Mouse (Mus musculus) heart, embryonic 10.5 days (tissue): ENCODE data around the gene Gm28539. TPM values are rescaled to one million over a fixed set of nuclear protein-coding genes. Genes with fewer than 3 reads are reported as not detected.

Experiments used
- DNase-seq: peaks from one replicate; pipeline ENCODE4 v3.0.0-alpha.2; 2017; ENCODE audit warnings: low spot score
- H3K27ac ChIP-seq: fragments of 300-500 bp; sonication (generic); 2 replicates; pipeline ENCODE4 v1.5.1; 2016; ENCODE audit warnings: mild to moderate bottlenecking
- H3K27me3 ChIP-seq: fragments of 300-500 bp; sonication (generic); 2 replicates; pipeline ENCODE4 v1.6.1; 2016; ENCODE audit warnings: mild to moderate bottlenecking; ENCODE audit not compliant: poor library complexity, insufficient read depth, severe bottlenecking
- H3K36me3 ChIP-seq: fragments of 300-500 bp; sonication (generic); 2 replicates; pipeline ENCODE4 v1.6.1; 2016; ENCODE audit warnings: mild to moderate bottlenecking, moderate library complexity
- H3K4me1 ChIP-seq: fragments of 300-500 bp; sonication (generic); 2 replicates; pipeline ENCODE4 v1.6.1; 2016; ENCODE audit warnings: mild to moderate bottlenecking
- H3K4me3 ChIP-seq: fragments of 300-500 bp; sonication (generic); 2 replicates; pipeline ENCODE4 v1.5.1; 2016; ENCODE audit warnings: mild to moderate bottlenecking, moderate library complexity
- H3K9me3 ChIP-seq: fragments of 300-500 bp; sonication (generic); 2 replicates; pipeline ENCODE4 v1.6.1; 2016; ENCODE audit warnings: mild to moderate bottlenecking, moderate library complexity
- WGBS: fragments of 180-500 bp; shearing (Covaris S2); methylation state at CpG from one replicate; pipeline ENCODE4 v1.1.7; 2016; 5-methylcytosine and 5-hydroxymethylcytosine counted together
- polyA plus RNA-seq: library from polyadenylated mRNA; unstranded; fragments of >200 nt; fragmentation: Nextera tagmentation; extraction: Ambion mirVana; gene quantifications from 2 replicates; pipeline ENCODE4 v1.2.1, GENCODE M21; 2016

Gene Gm28539
- polyA plus RNA-seq, result not detected in 2 replicates

DNA sequence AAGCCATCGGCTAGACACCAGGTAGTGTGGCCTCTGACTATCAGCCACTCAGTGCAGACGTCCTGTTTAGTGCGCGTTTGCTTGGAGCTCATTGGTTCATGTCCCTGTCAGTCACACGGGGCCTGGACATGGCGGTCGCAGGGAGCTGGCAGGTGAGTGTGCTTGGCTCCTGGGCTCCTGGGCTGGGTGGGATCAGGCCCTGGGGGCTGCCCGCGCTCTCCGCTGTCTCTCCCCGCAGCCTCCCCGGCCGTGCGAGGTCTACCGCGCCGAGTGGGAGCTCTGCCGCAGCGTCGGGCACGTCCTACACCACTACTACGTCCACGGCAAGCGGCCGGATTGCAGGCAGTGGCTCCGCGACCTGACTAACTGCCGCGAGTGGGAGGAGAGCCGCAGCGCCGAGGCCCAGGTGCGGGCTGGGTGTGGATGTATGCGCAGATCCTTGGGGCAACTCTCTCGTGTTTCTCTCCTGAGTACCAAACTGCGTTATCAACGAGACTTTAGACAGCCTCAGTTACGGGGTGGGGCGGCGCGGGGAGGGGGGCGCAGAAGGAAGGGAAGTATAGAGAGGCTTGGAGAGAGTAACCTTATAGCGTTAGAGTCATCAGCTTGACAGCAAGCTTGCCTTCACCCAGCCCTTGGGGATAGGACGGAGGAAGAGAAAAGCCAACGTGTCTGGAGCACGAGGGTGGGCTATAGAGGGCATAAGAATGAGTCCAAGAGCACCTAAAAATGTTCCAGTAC lies at the start of gene Gm28539, which contains the start of gene 2510002D24Rik:
Gm28539 (plus strand) TSS at position 117 of the 741 bp plus-strand sequence.
2510002D24Rik (plus strand) TSS at position 111 of the 741 bp plus-strand sequence.
- H3K4me3 ChIP-seq, result peak within 1 kb of the TSS; percentile 85
- H3K27me3 ChIP-seq, result no peaks in the 10 kb centered on the region
- WGBS, result 2% methylated on average over 46 of the region's 46 CpGs
- H3K9me3 ChIP-seq, result no peaks in the 10 kb centered on the region
- no peaks in the 10 kb centered on the region for H3K4me1 ChIP-seq
- peaks cover 56% of the 10 kb centered on the region for H3K36me3 ChIP-seq
- H3K27ac ChIP-seq, result peak within 1 kb of the TSS; percentile 93
- DNase-seq, result peak; percentile 96

DNA sequence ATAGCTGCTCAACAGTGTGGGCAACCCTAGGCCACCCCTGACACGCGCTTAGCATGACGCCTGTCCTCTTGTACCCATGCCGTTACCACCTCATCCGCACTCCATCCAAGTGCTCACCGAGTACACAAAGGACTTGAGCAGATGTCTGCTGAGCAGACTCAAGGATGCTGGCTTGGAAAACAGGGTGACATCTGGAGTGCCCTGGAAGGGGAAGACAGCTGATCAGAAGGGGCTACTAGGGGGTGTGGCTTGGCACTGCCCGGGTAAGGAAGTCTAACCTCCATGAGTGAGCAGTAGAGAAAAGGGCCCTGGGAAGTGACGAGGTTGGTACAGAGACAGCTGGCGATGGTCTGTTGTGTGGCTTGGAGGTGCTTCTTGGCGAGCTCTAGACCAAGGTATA lies 49.7 kb upstream of the Gm28539 start:
- WGBS, result 88% methylated on average over 10 of the region's 10 CpGs
- H3K36me3 ChIP-seq, result peaks cover 87% of the 10 kb centered on the region
- no peaks in the 10 kb centered on the region for H3K4me1 ChIP-seq
- no peaks in the 10 kb centered on the region for H3K9me3 ChIP-seq
- no peaks in the 10 kb centered on the region for H3K27me3 ChIP-seq
- no peak for DNase-seq
- H3K4me3 ChIP-seq, result no peak overlapping the region
- no peak overlapping the region for H3K27ac ChIP-seq

- Histone ChIP-seq H3K4me3 (no peak overlapping the region), H3K27me3 (no peaks in the 10 kb centered on the region), H3K36me3 (peaks cover 86% of the 10 kb centered on the region), H3K27ac (no peak overlapping the region), H3K4me1 (no peaks in the 10 kb centered on the region), H3K9me3 (no peaks in the 10 kb centered on the region)
- DNase-seq, result no peak
- WGBS, result 82% methylated on average over 10 of the region's 10 CpGs
Measured at GRCm38 (mm10) chr16:18788627-18789406, 47.6 kb upstream of the Gm28539 start.

DNA sequence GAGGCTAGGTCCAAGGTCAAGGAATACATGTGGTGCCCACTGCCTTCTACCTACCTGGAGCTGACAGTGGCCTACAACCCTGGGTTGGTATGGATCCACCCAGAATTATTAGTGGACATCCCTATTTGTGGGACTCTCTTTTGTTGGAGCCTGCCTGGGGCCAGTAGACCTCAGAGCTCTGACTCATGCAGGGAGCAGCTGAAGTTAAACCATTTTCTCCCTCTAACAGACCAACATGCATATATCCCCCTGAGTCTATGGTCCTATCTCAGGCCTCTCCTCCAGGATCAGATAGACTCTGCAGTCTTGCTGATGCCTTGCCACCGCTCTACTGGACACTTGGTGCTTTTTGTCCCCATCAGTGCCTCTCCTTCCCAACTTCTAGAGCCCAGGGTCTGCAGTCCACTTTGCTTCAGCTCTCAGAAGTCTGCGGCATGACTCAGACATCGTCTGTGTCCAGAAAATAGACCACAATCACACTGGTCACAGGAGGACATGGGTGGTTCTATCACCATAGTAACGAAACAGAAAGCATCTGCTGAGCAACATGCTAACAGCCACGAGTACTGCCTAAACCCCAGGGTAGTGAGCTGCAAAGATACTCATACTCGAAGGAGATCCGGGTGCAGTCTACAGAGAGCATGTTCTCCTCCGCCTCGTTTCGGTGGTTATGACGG lies 41.0 kb upstream of the Gm28539 start:
- Histone ChIP-seq H3K36me3 (peaks cover 94% of the 10 kb centered on the region), H3K9me3 (no peaks in the 10 kb centered on the region), H3K4me1 (no peaks in the 10 kb centered on the region), H3K4me3 (no peak overlapping the region), H3K27me3 (no peaks in the 10 kb centered on the region), H3K27ac (no peak overlapping the region)
- 90% methylated on average over 11 of the region's 11 CpGs for WGBS
- DNase-seq, result no peak

GRCm38 (mm10) chr16:18796645-18797044 lies 39.7 kb upstream of the Gm28539 start:
- 83% methylated on average over 7 of the region's 7 CpGs for WGBS

DNA sequence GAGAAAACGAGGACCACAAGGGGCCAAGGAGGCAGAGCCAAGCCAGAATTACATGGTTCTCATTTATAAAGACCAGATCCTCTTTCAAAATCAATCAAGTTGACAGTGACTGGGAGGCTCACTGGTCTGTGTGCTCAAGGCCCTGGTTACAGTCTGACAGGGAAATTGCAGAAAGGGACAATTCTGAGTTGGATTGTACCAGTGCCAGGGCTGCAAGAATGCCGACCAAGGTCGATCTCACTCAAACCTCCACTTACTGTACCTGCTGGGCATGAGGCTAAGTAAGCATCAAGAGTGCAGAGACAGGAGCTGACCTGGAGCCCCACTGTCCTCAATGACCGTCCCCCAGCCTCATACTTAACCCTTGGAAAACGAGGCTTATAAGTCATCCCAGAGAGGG lies 38.2 kb upstream of the Gm28539 start:
- H3K4me1 ChIP-seq, result no peaks in the 10 kb centered on the region
- no peak overlapping the region for H3K4me3 ChIP-seq
- DNase-seq, result no peak
- peaks cover 87% of the 10 kb centered on the region for H3K36me3 ChIP-seq
- no peaks in the 10 kb centered on the region for H3K9me3 ChIP-seq
- no peak overlapping the region for H3K27ac ChIP-seq
- no peaks in the 10 kb centered on the region for H3K27me3 ChIP-seq
- 87% methylated on average over 5 of the region's 5 CpGs for WGBS

More at GRCm38 (mm10) chr16:18796645-18797044, 39.7 kb upstream of the Gm28539 start:
- no peaks in the 10 kb centered on the region for H3K9me3 ChIP-seq
- H3K4me1 ChIP-seq, result no peaks in the 10 kb centered on the region
- H3K27ac ChIP-seq, result no peak overlapping the region
- no peak overlapping the region for H3K4me3 ChIP-seq
- DNase-seq, result no peak
- no peaks in the 10 kb centered on the region for H3K27me3 ChIP-seq
- H3K36me3 ChIP-seq, result peaks cover 94% of the 10 kb centered on the region

GRCm38 (mm10) chr16:18798841-18799240 lies 37.5 kb upstream of the Gm28539 start:
- Histone ChIP-seq H3K4me3 (no peak overlapping the region), H3K27me3 (no peaks in the 10 kb centered on the region), H3K4me1 (no peaks in the 10 kb centered on the region), H3K9me3 (no peaks in the 10 kb centered on the region), H3K36me3 (peaks cover 83% of the 10 kb centered on the region), H3K27ac (no peak overlapping the region)
- 73% methylated on average over 2 of the region's 2 CpGs for WGBS
- DNase-seq, result no peak

DNA sequence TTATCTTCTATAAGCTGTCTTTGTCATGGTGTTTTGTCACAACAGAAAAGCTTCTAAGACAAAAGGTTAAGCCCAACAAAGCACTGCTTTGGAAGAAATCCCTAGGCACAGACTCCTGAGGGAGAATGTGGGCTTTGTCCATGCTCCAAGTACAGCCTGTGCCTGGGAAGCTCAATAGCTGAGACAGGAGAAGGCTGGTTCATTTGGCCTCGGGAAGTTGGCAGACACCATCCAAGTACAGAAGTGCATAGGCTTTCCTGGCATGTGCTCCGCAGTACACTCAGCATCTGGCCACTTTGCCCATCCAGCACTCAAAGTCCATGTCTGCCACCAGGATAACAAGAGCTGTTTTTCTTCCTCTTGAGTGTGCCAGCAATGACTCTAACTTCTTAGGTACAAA lies 30.6 kb upstream of the Gm28539 start:
- Histone ChIP-seq H3K27ac (no peak overlapping the region), H3K4me1 (peaks cover 2% of the 10 kb centered on the region; the same call in 1 of the 2 replicates), H3K9me3 (no peaks in the 10 kb centered on the region), H3K27me3 (no peaks in the 10 kb centered on the region), H3K4me3 (no peak overlapping the region), H3K36me3 (peaks cover 76% of the 10 kb centered on the region)
- 94% methylated on average over 2 of the region's 2 CpGs for WGBS
- no peak for DNase-seq

DNA sequence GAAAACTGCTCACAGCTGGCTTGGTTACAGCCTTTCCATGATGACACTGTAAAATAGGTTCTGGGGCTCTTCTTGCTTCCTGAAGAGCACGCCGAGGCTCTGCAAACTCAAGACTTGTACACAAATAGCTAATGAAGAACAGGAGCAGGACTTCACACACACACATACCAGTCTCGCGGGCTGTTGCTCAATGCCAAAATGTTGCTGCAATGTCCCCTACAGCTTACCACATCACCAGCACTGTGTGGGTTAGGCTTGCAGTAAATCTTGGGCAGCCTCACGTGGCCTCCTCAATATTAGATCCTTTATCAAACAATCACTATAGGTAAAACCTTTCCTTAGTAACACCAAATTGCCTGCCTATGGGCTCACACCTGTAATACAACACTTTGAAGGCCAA lies 27.4 kb upstream of the Gm28539 start:
- no peak for DNase-seq
- Histone ChIP-seq H3K36me3 (peaks cover 58% of the 10 kb centered on the region), H3K27me3 (no peaks in the 10 kb centered on the region), H3K4me1 (peaks cover 14% of the 10 kb centered on the region), H3K9me3 (no peaks in the 10 kb centered on the region), H3K27ac (no peak overlapping the region), H3K4me3 (no peak overlapping the region)
- WGBS, result 94% methylated on average over 5 of the region's 5 CpGs

DNA sequence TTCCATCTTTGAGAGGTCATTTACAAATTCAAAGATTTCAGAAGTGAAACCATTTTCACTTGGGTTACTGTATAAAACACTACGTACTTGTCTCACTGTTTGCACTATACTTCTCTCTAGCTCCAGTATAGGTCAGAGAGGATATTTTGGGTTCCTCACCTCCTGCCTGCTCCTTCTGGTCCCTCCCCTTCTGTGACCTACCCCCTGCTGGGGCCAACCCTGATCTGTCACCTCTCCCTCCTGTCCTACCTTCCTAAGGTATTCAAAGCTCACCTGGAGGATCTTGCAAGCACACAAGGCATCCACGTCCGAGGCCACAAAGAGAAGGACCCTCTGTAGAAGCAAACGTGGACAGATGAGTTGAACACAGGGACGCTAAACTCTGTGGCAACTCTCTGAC lies 25.4 kb upstream of the Gm28539 start:
- Histone ChIP-seq H3K27ac (peak overlapping the region; percentile 89), H3K4me3 (peak overlapping the region; percentile 85), H3K27me3 (no peaks in the 10 kb centered on the region), H3K9me3 (no peaks in the 10 kb centered on the region), H3K36me3 (peaks cover 56% of the 10 kb centered on the region), H3K4me1 (peaks cover 14% of the 10 kb centered on the region)
- WGBS, result 6% methylated on average over 5 of the region's 5 CpGs
- DNase-seq, result no peak

DNA sequence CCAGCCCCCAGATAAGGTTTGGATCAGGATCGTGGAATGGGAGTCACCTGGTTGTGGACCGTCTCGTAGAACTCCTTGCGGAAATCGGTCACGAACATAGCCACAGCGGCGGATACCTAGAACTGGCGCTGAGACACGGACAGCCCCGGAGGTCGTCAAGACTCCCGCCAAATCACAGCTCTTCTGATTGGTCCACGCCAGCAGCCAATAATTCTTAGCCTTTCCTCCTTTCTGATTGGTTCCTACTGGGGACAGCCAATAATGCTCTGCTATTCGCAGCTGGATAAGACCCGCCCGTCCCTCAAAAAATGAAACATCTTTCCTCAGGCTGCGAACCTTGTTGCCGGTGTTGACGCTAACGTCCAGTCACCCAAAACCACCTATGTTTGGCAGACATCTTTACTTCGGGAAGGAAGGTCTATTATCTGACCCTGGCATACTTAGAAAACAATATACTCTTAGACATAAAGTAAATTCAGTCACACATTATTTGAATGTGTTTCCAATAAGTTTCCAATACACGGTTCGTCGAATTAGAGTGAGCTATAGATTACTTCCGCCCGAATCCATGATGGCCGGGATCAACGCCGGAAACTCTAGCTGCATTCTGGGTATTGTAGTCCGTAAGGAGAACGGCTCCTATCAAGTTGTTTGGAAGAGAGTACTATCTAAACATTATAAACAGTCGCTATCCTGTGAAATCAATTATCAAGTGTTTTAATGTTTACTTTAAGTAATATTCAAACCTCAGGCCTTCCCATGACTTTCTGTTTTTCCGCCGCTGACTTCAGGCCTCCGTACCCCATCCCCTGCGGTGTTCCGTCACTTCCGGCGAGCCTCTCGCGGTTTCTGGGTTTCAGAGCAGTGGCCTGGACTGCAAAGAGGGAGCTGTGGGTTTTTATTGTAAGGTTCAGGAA lies 24.7 kb upstream of the Gm28539 start, which contains the start of the genes Ufd1 and Cdc45:
Ufd1 (plus strand) TSS at position 312 of the 917 bp plus-strand sequence.
Cdc45 (minus strand) TSS at position 520 of the 917 bp plus-strand sequence.
- WGBS, result under 1% methylated on average over 42 of the region's 42 CpGs
- Histone ChIP-seq H3K4me3 (peak within 1 kb of the TSS; percentile 85), H3K27me3 (no peaks in the 10 kb centered on the region), H3K36me3 (peaks cover 56% of the 10 kb centered on the region), H3K27ac (peak within 1 kb of the TSS; percentile 89), H3K4me1 (peaks cover 14% of the 10 kb centered on the region), H3K9me3 (no peaks in the 10 kb centered on the region)
- DNase-seq, result peak; percentile 96

DNA sequence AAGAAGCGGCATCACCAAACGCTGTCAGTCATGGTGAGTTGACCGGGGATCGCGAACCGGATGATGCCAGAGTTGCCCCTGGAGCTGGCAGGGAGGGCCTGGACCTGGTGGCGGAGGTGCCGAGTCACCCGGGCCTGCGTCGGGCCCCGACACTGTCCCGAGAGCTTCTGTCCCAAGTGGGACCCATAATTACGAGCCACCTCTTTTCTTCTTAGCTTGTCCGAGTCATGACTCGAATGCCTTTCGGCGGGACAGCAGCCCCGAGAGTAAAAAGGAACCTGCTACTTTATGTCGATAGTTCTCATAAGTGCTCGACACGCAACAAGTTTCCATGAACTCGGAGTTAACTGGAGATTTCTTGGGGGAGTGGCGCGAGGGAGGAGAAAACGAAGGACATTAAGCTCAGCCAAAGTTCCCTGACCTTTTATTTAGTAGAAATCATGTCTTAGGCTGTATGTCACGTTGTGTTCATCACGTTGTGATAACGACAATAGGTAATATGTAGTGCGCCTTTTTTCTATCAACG lies 23.9 kb upstream of the Gm28539 start:
- Histone ChIP-seq H3K4me3 (peak overlapping the region; percentile 85), H3K4me1 (peaks cover 14% of the 10 kb centered on the region), H3K36me3 (peaks cover 56% of the 10 kb centered on the region), H3K9me3 (no peaks in the 10 kb centered on the region), H3K27ac (peak overlapping the region; percentile 89), H3K27me3 (no peaks in the 10 kb centered on the region)
- DNase-seq, result no peak
- 1% methylated on average over 31 of the region's 31 CpGs for WGBS
